In the genomic region with DNA sequence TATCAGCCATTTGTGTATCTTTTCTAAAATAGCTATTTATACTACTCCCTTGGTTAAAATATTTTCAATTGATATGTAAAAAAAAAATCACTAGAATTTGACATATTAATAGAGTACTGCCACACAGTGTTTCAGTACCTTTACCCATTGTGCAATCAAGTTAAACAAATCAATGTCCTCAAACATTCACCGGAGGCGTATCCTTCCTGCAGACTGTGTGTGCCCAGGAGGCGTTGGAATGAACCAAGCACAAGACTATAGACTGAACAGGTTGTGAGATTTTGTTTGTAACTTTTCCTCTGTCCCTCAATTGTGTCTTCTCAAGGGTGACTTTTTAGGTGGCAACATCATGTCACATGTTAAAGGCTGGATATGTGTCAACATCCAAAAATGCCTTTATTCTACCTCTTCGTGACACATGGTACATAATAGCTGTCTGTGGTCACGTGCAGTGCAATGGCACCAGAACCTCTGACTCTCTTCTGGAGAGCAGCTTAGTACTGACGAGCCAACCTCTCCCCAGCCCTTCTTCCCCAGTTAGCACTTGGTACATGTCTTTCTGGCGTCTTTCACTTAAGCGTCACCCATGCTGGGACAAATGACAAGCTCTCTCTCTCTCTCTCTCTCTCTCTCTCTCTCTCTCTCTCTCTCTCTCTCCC, we compare ENCODE assay signal across 28 mouse cellular contexts. TPM values are rescaled to one million over a fixed set of nuclear protein-coding genes. Genes with fewer than 3 reads are reported as not detected.
A peak's percentile ranks its signal among the peaks of the same experiment; 100 is the strongest.
DNase-seq lines count a peak whose midpoint lies in the region; ATAC-seq and TF ChIP-seq lines count a peak whose summit lies in the region.
"Had no signal": no experiment of that assay in that cellular context is flagged by ENCODE, and none has a peak within 500 bp of the region (broad histone marks: within the 10 kb centered on the region; RNA-seq: fewer than 3 reads in every experiment).

No protein-coding gene starts in this region.

- no peaks in the 10 kb centered on the region for H3K79me2 ChIP-seq in liver, adult 2 months (ENCODE audit: control insufficient read depth, insufficient read depth, low read length)

- ATAC-seq in liver, embryonic 11.5 days (replicated peaks; ENCODE audit: low FRiP score): no peak
- peak; percentile 65 for ATAC-seq in liver, embryonic 13.5 days (ENCODE audit: low read depth)
- ATAC-seq in liver, embryonic 15.5 days (ENCODE audit: insufficient read depth): peak; percentile 69
- peak; percentile 88 for ATAC-seq in liver, postnatal 0 days
- ATAC-seq in megakaryocyte, adult 5-6 weeks (ENCODE audit: poor library complexity, severe bottlenecking): no peak
- no peak for ATAC-seq in CD4-positive, CD25-positive, alpha-beta regulatory T cell, adult 4 months
- ATAC-seq: forebrain, embryonic 14.5 days had no signal

- H3K27me3 ChIP-seq in liver, adult 2 months (ENCODE audit: control insufficient read depth, insufficient read depth, low read length): no peaks in the 10 kb centered on the region
- peaks cover 9% of the 10 kb centered on the region for H3K27me3 ChIP-seq in liver, embryonic 11.5 days (replicated peaks; ENCODE audit: control insufficient read depth, insufficient read depth, low read length)
- peaks cover 8% of the 10 kb centered on the region; the same call in 1 of the 2 replicates for H3K27me3 ChIP-seq in liver, embryonic 13.5 days
- H3K27me3 ChIP-seq in liver, embryonic 15.5 days: peaks cover 9% of the 10 kb centered on the region; the same call in 1 of the 2 replicates
- H3K27me3 ChIP-seq in liver, postnatal 0 days (ENCODE audit: insufficient read depth, low read length): no peaks in the 10 kb centered on the region

- no peaks in the 10 kb centered on the region for H3K9me3 ChIP-seq in liver, embryonic 11.5 days (ENCODE audit: control insufficient read depth, low read length)
- no peaks in the 10 kb centered on the region for H3K9me3 ChIP-seq in liver, embryonic 13.5 days (replicated peaks)
- H3K9me3 ChIP-seq in liver, embryonic 15.5 days (replicated peaks): no peaks in the 10 kb centered on the region
- no peaks in the 10 kb centered on the region for H3K9me3 ChIP-seq in liver, postnatal 0 days (ENCODE audit: low read length)
- H3K9me3 ChIP-seq: embryonic facial prominence, embryonic 13.5 days; embryonic facial prominence, embryonic 15.5 days; forebrain, embryonic 12.5 days had no signal

- peak; percentile 60; the same call in 1 of the 2 replicates for TF ChIP-seq EP300 in liver, postnatal 0 days (IDR thresholded peaks at IDR 0.05; ENCODE audit: low read depth)

- peaks cover 10% of the 10 kb centered on the region for H3K4me1 ChIP-seq in liver, adult 2 months (ENCODE audit: control insufficient read depth, insufficient read depth, low read length)
- H3K4me1 ChIP-seq in liver, embryonic 11.5 days (replicated peaks; ENCODE audit: control insufficient read depth, insufficient read depth, low read length): no peaks in the 10 kb centered on the region; the same call in 1 of the 2 replicates
- H3K4me1 ChIP-seq in liver, embryonic 13.5 days (replicated peaks): 0 out of 2 replicates have a peak, but pooled peaks cover 7% of the 10 kb centered on the region
- 0 out of 2 replicates have a peak, but pooled peaks cover 5% of the 10 kb centered on the region for H3K4me1 ChIP-seq in liver, embryonic 15.5 days (replicated peaks)
- peaks cover 4% of the 10 kb centered on the region; the same call in 1 of the 2 replicates for H3K4me1 ChIP-seq in liver, postnatal 0 days (ENCODE audit: insufficient read depth)

- H3K27ac ChIP-seq in liver, adult 2 months (replicated peaks; ENCODE audit: insufficient read depth, low read depth, low read length): peak overlapping the region; percentile 40
- H3K27ac ChIP-seq in liver, embryonic 11.5 days (ENCODE audit: low read depth, low read length): no peak overlapping the region
- H3K27ac ChIP-seq in liver, embryonic 13.5 days: peak overlapping the region; percentile 53
- H3K27ac ChIP-seq in liver, embryonic 15.5 days (replicated peaks): peak overlapping the region; percentile 38; the same call in 1 of the 2 replicates
- peak overlapping the region; percentile 76 for H3K27ac ChIP-seq in liver, postnatal 0 days (ENCODE audit: low read depth)
- H3K27ac ChIP-seq: embryonic facial prominence, embryonic 13.5 days; embryonic facial prominence, embryonic 15.5 days; forebrain, embryonic 10.5 days; forebrain, embryonic 12.5 days had no signal

- H3K9ac ChIP-seq in liver, adult 2 months (ENCODE audit: low read depth, low read length): no peak overlapping the region
- H3K9ac ChIP-seq in liver, embryonic 11.5 days (ENCODE audit: low read depth, low read length): no peak overlapping the region
- H3K9ac ChIP-seq in liver, embryonic 13.5 days: no peak overlapping the region
- no peak overlapping the region for H3K9ac ChIP-seq in liver, embryonic 15.5 days
- H3K9ac ChIP-seq in liver, postnatal 0 days (replicated peaks): no peak overlapping the region
- H3K9ac ChIP-seq: embryonic facial prominence, embryonic 13.5 days; embryonic facial prominence, embryonic 15.5 days; forebrain, embryonic 12.5 days had no signal

- TF ChIP-seq CTCF in liver, adult 2 months (IDR thresholded peaks at IDR 0.05; ENCODE audit: low read depth, low read length): no peak
- TF ChIP-seq CTCF in liver, postnatal 0 days (IDR thresholded peaks at IDR 0.05; ENCODE audit: low read depth): no peak

- WGBS in liver, adult 2 months: 26% methylated on average over 8 of the region's 8 CpGs
- 67% methylated on average over 8 of the region's 8 CpGs for WGBS in liver, embryonic 11.5 days
- 60% methylated on average over 8 of the region's 8 CpGs for WGBS in liver, embryonic 13.5 days (ENCODE audit: insufficient replicate concordance)
- 50% methylated on average over 8 of the region's 8 CpGs for WGBS in liver, embryonic 15.5 days (ENCODE audit: insufficient replicate concordance)
- WGBS in liver, postnatal 0 days (ENCODE audit: insufficient replicate concordance): 59% methylated on average over 8 of the region's 8 CpGs

- DNase-seq in liver, adult 2 months (ENCODE audit: extremely low read depth, low read depth, low spot score): peak; percentile 97
- no peak for DNase-seq in liver, embryonic 11.5 days (ENCODE audit: low spot score)
- DNase-seq in liver, embryonic 13.5 days: no peak
- DNase-seq in liver, postnatal 0 days: no peak
- DNase-seq: adrenal gland, adult 2 months; adrenal gland, postnatal 10 days; adrenal gland, postnatal 25 days; B cell, adult 2 months; cerebellum, adult 11 months; cerebellum, adult 18-20 months; cerebellum, adult 8-10 months; cerebellum, adult 9-11 months; cerebellum, postnatal 14 days; cerebellum, postnatal 36 days; embryo, embryonic 11 days had no signal

- H3K4me3 ChIP-seq in liver, adult 2 months (ENCODE audit: insufficient read depth, low read depth, low read length): no peak overlapping the region
- H3K4me3 ChIP-seq in liver, embryonic 11.5 days (ENCODE audit: low read depth, low read length): no peak overlapping the region
- no peak overlapping the region for H3K4me3 ChIP-seq in liver, embryonic 13.5 days (replicated peaks)
- H3K4me3 ChIP-seq in liver, embryonic 15.5 days (replicated peaks): no peak overlapping the region
- H3K4me3 ChIP-seq in liver, postnatal 0 days (ENCODE audit: low read depth, low read length): no peak overlapping the region
- H3K4me3 ChIP-seq: embryonic facial prominence, embryonic 13.5 days; embryonic facial prominence, embryonic 15.5 days; erythroblast, embryonic 14.5 days; forebrain, embryonic 10.5 days; forebrain, embryonic 12.5 days had no signal

- H3K4me2 ChIP-seq in liver, embryonic 11.5 days: no peak overlapping the region
- no peak overlapping the region for H3K4me2 ChIP-seq in liver, embryonic 13.5 days
- H3K4me2 ChIP-seq in liver, embryonic 15.5 days: no peak overlapping the region
- H3K4me2 ChIP-seq in liver, postnatal 0 days (ENCODE audit: low read depth, low read length): no peak overlapping the region
- H3K4me2 ChIP-seq: embryonic facial prominence, embryonic 13.5 days; embryonic facial prominence, embryonic 15.5 days; forebrain, embryonic 12.5 days had no signal

- H3K36me3 ChIP-seq in liver, adult 2 months (ENCODE audit: control insufficient read depth, insufficient read depth, low read length): no peaks in the 10 kb centered on the region
- no peaks in the 10 kb centered on the region for H3K36me3 ChIP-seq in liver, embryonic 11.5 days (ENCODE audit: control insufficient read depth, insufficient read depth, low read length)
- no peaks in the 10 kb centered on the region for H3K36me3 ChIP-seq in liver, embryonic 13.5 days
- H3K36me3 ChIP-seq in liver, embryonic 15.5 days (replicated peaks): no peaks in the 10 kb centered on the region
- H3K36me3 ChIP-seq in liver, postnatal 0 days (replicated peaks; ENCODE audit: insufficient read depth, low read length): no peaks in the 10 kb centered on the region
- H3K36me3 ChIP-seq: embryonic facial prominence, embryonic 13.5 days; embryonic facial prominence, embryonic 15.5 days; forebrain, embryonic 10.5 days; forebrain, embryonic 12.5 days had no signal

- no peak for TF ChIP-seq POLR2A in liver, adult 2 months (IDR thresholded peaks at IDR 0.05; ENCODE audit: extremely low read depth, insufficient read depth, low read length)

RNA-seq across cellular contexts. Expression of a gene that starts 51.0 kb away (rescaled TPM):
- not detected in 2 replicates for total RNA-seq in liver, adult 2 months (2014; rRNA removed)
- 0.21 TPM in 1 of 2 replicates, not detected in the other for polyA plus RNA-seq in liver, adult 2 months (2012; rRNA removed)
- not detected in 2 replicates for polyA plus RNA-seq in liver, embryonic 11.5 days (2014; fragmentation: Nextera tagmentation; extraction: Ambion mirVana)
- polyA plus RNA-seq in liver, embryonic 13.5 days (2015; fragmentation: Nextera tagmentation; extraction: Ambion mirVana): not detected in 2 replicates
- not detected in 2 replicates for polyA plus RNA-seq in liver, embryonic 15.5 days (2015; fragmentation: Nextera tagmentation; extraction: Ambion mirVana)
- not detected in 2 replicates for polyA plus RNA-seq in liver, postnatal 0 days (2015; fragmentation: Nextera tagmentation; extraction: Ambion mirVana)
- not detected in 2 replicates for total RNA-seq in megakaryocyte, adult 5-6 weeks (2015)
- total RNA-seq in megakaryocyte, adult 5-6 weeks (2017): not detected in 2 replicates
- polyA plus RNA-seq in CD4-positive, CD25-positive, alpha-beta regulatory T cell, adult 4 months (2017; shearing (Covaris generic)): not detected
- total RNA-seq: adrenal gland, adult 2 months; adrenal gland, postnatal 10 days; adrenal gland, postnatal 25 days; adrenal gland, postnatal 4 days; common myeloid progenitor, adult 5-6 weeks had no signal
- polyA plus RNA-seq: brain, embryonic 14.5 days; embryonic facial prominence, embryonic 11.5 days; embryonic facial prominence, embryonic 13.5 days; embryonic facial prominence, embryonic 15.5 days; erythroblast, embryonic 14.5 days; forebrain, embryonic 10.5 days; forebrain, embryonic 12.5 days; forebrain, embryonic 14.5 days had no signal

RNA-seq across cellular contexts. Expression of a gene that starts 51.5 kb away (rescaled TPM):
- total RNA-seq in liver, adult 2 months (2014; rRNA removed): 32.7 and 41.6 TPM in 2 replicates
- polyA plus RNA-seq in liver, adult 2 months (2012; rRNA removed): 26.1 and 27.3 TPM in 2 replicates
- polyA plus RNA-seq in liver, embryonic 11.5 days (2014; fragmentation: Nextera tagmentation; extraction: Ambion mirVana): 37.8 and 39.9 TPM in 2 replicates
- polyA plus RNA-seq in liver, embryonic 13.5 days (2015; fragmentation: Nextera tagmentation; extraction: Ambion mirVana): 21.4 and 25.4 TPM in 2 replicates
- polyA plus RNA-seq in liver, embryonic 15.5 days (2015; fragmentation: Nextera tagmentation; extraction: Ambion mirVana): 20.0 and 22.3 TPM in 2 replicates
- 20.0 and 20.1 TPM in 2 replicates for polyA plus RNA-seq in liver, postnatal 0 days (2015; fragmentation: Nextera tagmentation; extraction: Ambion mirVana)
- total RNA-seq in megakaryocyte, adult 5-6 weeks (2015): 39.6 and 44.8 TPM in 2 replicates
- 47.6 and 55.2 TPM in 2 replicates for total RNA-seq in megakaryocyte, adult 5-6 weeks (2017)
- 1 to 10 TPM; 4.6 to 7.7 TPM for polyA plus RNA-seq in CD4-positive, CD25-positive, alpha-beta regulatory T cell, adult 4 months (2017; shearing (Covaris generic))

Comparison
In these comparisons a context has a peak if more than half of its experiments do, and no peak if none do; other contexts are left out.
1. ATAC-seq: peak in liver, embryonic 13.5 days (single experiment), liver, embryonic 15.5 days (single experiment) and liver, postnatal 0 days (single experiment); none in liver, embryonic 11.5 days (single experiment), megakaryocyte, adult 5-6 weeks (single experiment) and CD4-positive, CD25-positive, alpha-beta regulatory T cell, adult 4 months (single experiment).